8 mouse cellular contexts compared by ENCODE assay signal in the genomic region with DNA sequence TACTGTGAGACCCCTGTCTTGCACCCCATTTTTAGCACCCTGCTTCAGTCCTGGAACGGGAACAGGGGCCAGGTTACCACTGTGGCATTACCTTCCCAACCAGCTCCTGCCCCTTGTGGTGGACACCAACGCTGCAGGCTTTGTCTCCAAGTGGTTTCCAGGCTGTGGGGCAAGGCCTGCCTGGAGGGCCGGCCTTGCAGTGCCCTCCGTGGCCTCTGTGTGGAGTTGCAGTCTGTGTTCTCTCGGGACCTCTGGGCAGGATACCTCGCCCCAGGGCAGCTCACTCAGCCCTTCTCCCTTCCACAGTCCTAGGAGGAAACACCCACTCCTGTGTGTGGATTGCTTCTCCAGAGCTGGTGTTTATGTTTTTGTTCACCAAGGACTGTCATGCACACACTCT. TPM values are rescaled to one million over a fixed set of nuclear protein-coding genes. Genes with fewer than 3 reads are reported as not detected.
DNase-seq lines count a peak whose midpoint lies in the region; ATAC-seq and TF ChIP-seq lines count a peak whose summit lies in the region.

No protein-coding gene starts in this region.

- DNase-seq in naive thymus-derived CD4-positive, alpha-beta T cell, adult 2 months (ENCODE audit: low read depth) = peak; percentile 30
- peak; percentile 90 for DNase-seq in testis, postnatal 10 days (ENCODE audit: low spot score)

- H3ac ChIP-seq in C2C12 (ENCODE audit: control insufficient read depth, insufficient read length, low read depth) = no peak overlapping the region

- H3K79me2 ChIP-seq in C2C12 (ENCODE audit: control insufficient read depth, insufficient read depth) = no peaks in the 10 kb centered on the region

- H3K27ac ChIP-seq in bone marrow, adult 2 months (ENCODE audit: control insufficient read depth, insufficient read depth, low read depth, low read length, poor library complexity) = no peak overlapping the region
- H3K27ac ChIP-seq in embryonic facial prominence, embryonic 15.5 days (replicated peaks) = no peak overlapping the region
- no peak overlapping the region for H3K27ac ChIP-seq in heart, embryonic 11.5 days (ENCODE audit: low read depth, low read length)
- no peak overlapping the region for H3K27ac ChIP-seq in kidney, embryonic 14.5 days (ENCODE audit: low read depth, low read length)
- H3K27ac ChIP-seq in limb, embryonic 15.5 days = no peak overlapping the region

- no peaks in the 10 kb centered on the region for H3K79me3 ChIP-seq in C2C12 (ENCODE audit: low read depth)

- no peak overlapping the region for H3K4me3 ChIP-seq in C2C12 (ENCODE audit: insufficient read depth, poor library complexity, severe bottlenecking)
- H3K4me3 ChIP-seq in bone marrow, adult 2 months (replicated peaks; ENCODE audit: control insufficient read depth, low read depth, low read length) = no peak overlapping the region
- H3K4me3 ChIP-seq in embryonic facial prominence, embryonic 15.5 days (replicated peaks) = no peak overlapping the region
- no peak overlapping the region for H3K4me3 ChIP-seq in heart, embryonic 11.5 days (ENCODE audit: low read depth, low read length)
- no peak overlapping the region for H3K4me3 ChIP-seq in kidney, embryonic 14.5 days (ENCODE audit: low read length)
- no peak overlapping the region for H3K4me3 ChIP-seq in limb, embryonic 15.5 days

- no peaks in the 10 kb centered on the region for H3K36me3 ChIP-seq in C2C12 (ENCODE audit: control insufficient read depth, insufficient read depth)
- no peaks in the 10 kb centered on the region for H3K36me3 ChIP-seq in embryonic facial prominence, embryonic 15.5 days
- no peaks in the 10 kb centered on the region for H3K36me3 ChIP-seq in heart, embryonic 11.5 days (ENCODE audit: control insufficient read depth, insufficient read depth, low read length)
- H3K36me3 ChIP-seq in kidney, embryonic 14.5 days (ENCODE audit: control insufficient read depth, insufficient read depth, low read length) = no peaks in the 10 kb centered on the region
- H3K36me3 ChIP-seq in limb, embryonic 15.5 days = no peaks in the 10 kb centered on the region

- no peaks in the 10 kb centered on the region for H3K4me1 ChIP-seq in bone marrow, adult 2 months (ENCODE audit: control insufficient read depth, insufficient read depth, low read length)
- peaks cover 24% of the 10 kb centered on the region for H3K4me1 ChIP-seq in embryonic facial prominence, embryonic 15.5 days
- H3K4me1 ChIP-seq in heart, embryonic 11.5 days (ENCODE audit: control insufficient read depth, insufficient read depth, low read length) = peaks cover 17% of the 10 kb centered on the region
- H3K4me1 ChIP-seq in kidney, embryonic 14.5 days (ENCODE audit: control insufficient read depth, insufficient read depth, low read length) = peaks cover 14% of the 10 kb centered on the region; the same call in 1 of the 2 replicates
- H3K4me1 ChIP-seq in limb, embryonic 15.5 days = peaks cover 27% of the 10 kb centered on the region

- no peak overlapping the region for H3K9ac ChIP-seq in embryonic facial prominence, embryonic 15.5 days
- no peak overlapping the region for H3K9ac ChIP-seq in heart, embryonic 11.5 days (ENCODE audit: low read depth, low read length)
- no peak overlapping the region for H3K9ac ChIP-seq in kidney, embryonic 14.5 days (ENCODE audit: low read depth, low read length)
- H3K9ac ChIP-seq in limb, embryonic 15.5 days = no peak overlapping the region

- no peak overlapping the region for H3K4me2 ChIP-seq in embryonic facial prominence, embryonic 15.5 days (replicated peaks)
- H3K4me2 ChIP-seq in heart, embryonic 11.5 days = peak overlapping the region; percentile 37
- H3K4me2 ChIP-seq in kidney, embryonic 14.5 days (replicated peaks; ENCODE audit: low read depth, low read length) = no peak overlapping the region
- no peak overlapping the region for H3K4me2 ChIP-seq in limb, embryonic 15.5 days

- WGBS in bone marrow, adult 2 months = 2% methylated on average over 6 of the region's 6 CpGs
- WGBS in embryonic facial prominence, embryonic 15.5 days = 11% methylated on average over 6 of the region's 6 CpGs
- WGBS in heart, embryonic 11.5 days (ENCODE audit: insufficient replicate concordance) = 3% methylated on average over 6 of the region's 6 CpGs
- WGBS in kidney, embryonic 14.5 days = 2% methylated on average over 6 of the region's 6 CpGs
- 10% methylated on average over 6 of the region's 6 CpGs for WGBS in limb, embryonic 15.5 days

- no peaks in the 10 kb centered on the region for H3K27me3 ChIP-seq in C2C12 (ENCODE audit: control insufficient read depth, insufficient read depth, insufficient read length)
- H3K27me3 ChIP-seq in embryonic facial prominence, embryonic 15.5 days = no peaks in the 10 kb centered on the region
- H3K27me3 ChIP-seq in heart, embryonic 11.5 days (ENCODE audit: control insufficient read depth, insufficient read depth, low read length) = no peaks in the 10 kb centered on the region
- H3K27me3 ChIP-seq in kidney, embryonic 14.5 days (ENCODE audit: control insufficient read depth, insufficient read depth, low read length) = no peaks in the 10 kb centered on the region
- H3K27me3 ChIP-seq in limb, embryonic 15.5 days = no peaks in the 10 kb centered on the region

- TF ChIP-seq CTCF in C2C12 (IDR thresholded peaks at IDR 0.05; ENCODE audit: control insufficient read depth, insufficient read depth, insufficient read length) = peak; percentile 91
- TF ChIP-seq CTCF in bone marrow, adult 2 months (IDR thresholded peaks at IDR 0.05; ENCODE audit: control insufficient read depth, insufficient read depth, low read length) = peak; percentile 60

- no peaks in the 10 kb centered on the region for H3K9me3 ChIP-seq in embryonic facial prominence, embryonic 15.5 days (replicated peaks)
- H3K9me3 ChIP-seq in heart, embryonic 11.5 days (replicated peaks; ENCODE audit: control insufficient read depth, low read length) = no peaks in the 10 kb centered on the region
- H3K9me3 ChIP-seq in kidney, embryonic 14.5 days (ENCODE audit: control insufficient read depth, low read length) = no peaks in the 10 kb centered on the region
- no peaks in the 10 kb centered on the region for H3K9me3 ChIP-seq in limb, embryonic 15.5 days

- no peak for TF ChIP-seq POLR2A in bone marrow, adult 2 months (IDR thresholded peaks at IDR 0.05; ENCODE audit: borderline replicate concordance, control insufficient read depth, low read depth, low read length)

- peak; percentile 81 for ATAC-seq in embryonic facial prominence, embryonic 15.5 days (ENCODE audit: insufficient number of reproducible peaks, low FRiP score, low TSS enrichment, low read depth)
- ATAC-seq in heart, embryonic 11.5 days (replicated peaks; ENCODE audit: insufficient number of reproducible peaks, low FRiP score, low TSS enrichment) = peak; percentile 77; the same call in 1 of the 2 replicates
- ATAC-seq in kidney, embryonic 14.5 days (ENCODE audit: low FRiP score, low TSS enrichment) = peak; percentile 88
- peak; percentile 19; the same call in 1 of the 2 replicates for ATAC-seq in limb, embryonic 15.5 days (ENCODE audit: insufficient number of reproducible peaks, low FRiP score, low TSS enrichment, low read depth)

TF ChIP-seq in C2C12, 6 proteins besides CTCF, POLR2A, EP300 and RAD21:
- TF ChIP-seq CEBPB (IDR thresholded peaks at IDR 0.05; ENCODE audit: low read depth) (no peak), MYOG (IDR thresholded peaks at IDR 0.05; ENCODE audit: control insufficient read depth, extremely low read depth, insufficient read length) (no peak)

RNA-seq across cellular contexts. Expression of a gene that starts 43.2 kb away (rescaled TPM):
- polyA plus RNA-seq in C2C12 (2012; fragmentation: generic; extraction: Trizol) = 0.06 TPM
- polyA plus RNA-seq in bone marrow, adult 2 months (2011; ENCODE audit: insufficient read depth, insufficient read length, low replicate concordance, missing spikeins) = 3.7 TPM in 1 of 2 replicates, not detected in the other
- 0.79 and 0.91 TPM in 2 replicates for polyA plus RNA-seq in embryonic facial prominence, embryonic 15.5 days (2015; fragmentation: Nextera tagmentation; extraction: Ambion mirVana)
- polyA plus RNA-seq in heart, embryonic 11.5 days (2014; fragmentation: Nextera tagmentation; extraction: Ambion mirVana) = 1.6 and 2.0 TPM in 2 replicates
- polyA plus RNA-seq in kidney, embryonic 14.5 days (2014; fragmentation: Nextera tagmentation; extraction: Ambion mirVana) = 0.74 and 1.2 TPM in 2 replicates
- polyA plus RNA-seq in limb, embryonic 15.5 days (2015; fragmentation: Nextera tagmentation; extraction: Ambion mirVana) = 0.72 and 1.1 TPM in 2 replicates

Comparison
In these comparisons a context has a peak if more than half of its experiments do, and no peak if none do; other contexts are left out.
1. ATAC-seq: peak in every context shown above with its lines; median percentile 88 in kidney, embryonic 14.5 days; 81 in embryonic facial prominence, embryonic 15.5 days; 77 in heart, embryonic 11.5 days; 19 in limb, embryonic 15.5 days.